Mouse (Mus musculus): ENCODE results near the gene Noct. TPM values are rescaled to one million over a fixed set of nuclear protein-coding genes. Genes with fewer than 3 reads are reported as not detected.

The Noct gene
- polyA plus RNA-seq, 1 experiment from 2014 or later: 7.4 TPM

GRCm38 (mm10) chr3:51225226-51225750 lies 1.0 kb downstream of the Noct start:
- Histone ChIP-seq H3K9me3 (no peaks in the 10 kb centered on the region), H3K9ac (peak overlapping the region; percentile 84), H3K4me3 (replicated peaks) (peak overlapping the region; percentile 92), H3K27ac (peak overlapping the region; percentile 95), H3K4me2 (replicated peaks) (peak overlapping the region; percentile 85), H3K4me1 (replicated peaks) (peaks cover 4% of the 10 kb centered on the region; the same call in 1 of the 2 replicates), H3K36me3 (no peaks in the 10 kb centered on the region), H3K27me3 (replicated peaks) (no peaks in the 10 kb centered on the region)
- peak; percentile 34 for ATAC-seq
- WGBS: under 1% methylated on average over 39 of the region's 39 CpGs

GRCm38 (mm10) chr3:51225979-51226378 lies 1.7 kb downstream of the Noct start:
- ATAC-seq: no peak
- H3K4me1 ChIP-seq (replicated peaks): peaks cover 4% of the 10 kb centered on the region; the same call in 1 of the 2 replicates
- no peak overlapping the region for H3K27ac ChIP-seq
- 92% methylated on average over 10 of the region's 10 CpGs for WGBS
- no peaks in the 10 kb centered on the region for H3K27me3 ChIP-seq (replicated peaks)
- peak overlapping the region; percentile 85 for H3K4me2 ChIP-seq (replicated peaks)
- no peak overlapping the region for H3K4me3 ChIP-seq (replicated peaks)
- no peaks in the 10 kb centered on the region for H3K36me3 ChIP-seq
- H3K9ac ChIP-seq: no peak overlapping the region
- H3K9me3 ChIP-seq: no peaks in the 10 kb centered on the region

- H3K9me3 ChIP-seq: no peaks in the 10 kb centered on the region
- H3K9ac ChIP-seq: no peak overlapping the region
- H3K27ac ChIP-seq: no peak overlapping the region
- no peaks in the 10 kb centered on the region for H3K27me3 ChIP-seq (replicated peaks)
- H3K4me2 ChIP-seq (replicated peaks): peak overlapping the region; percentile 85; the same call in 1 of the 2 replicates
- H3K4me1 ChIP-seq (replicated peaks): peaks cover 7% of the 10 kb centered on the region; the same call in 1 of the 2 replicates
- no peak overlapping the region for H3K4me3 ChIP-seq (replicated peaks)
- no peak for ATAC-seq
- H3K36me3 ChIP-seq: no peaks in the 10 kb centered on the region
- WGBS: 82% methylated on average over 3 of the region's 3 CpGs
These were observed 2.4 kb downstream of the Noct start for GRCm38 (mm10) chr3:51226601-51227000.

DNA sequence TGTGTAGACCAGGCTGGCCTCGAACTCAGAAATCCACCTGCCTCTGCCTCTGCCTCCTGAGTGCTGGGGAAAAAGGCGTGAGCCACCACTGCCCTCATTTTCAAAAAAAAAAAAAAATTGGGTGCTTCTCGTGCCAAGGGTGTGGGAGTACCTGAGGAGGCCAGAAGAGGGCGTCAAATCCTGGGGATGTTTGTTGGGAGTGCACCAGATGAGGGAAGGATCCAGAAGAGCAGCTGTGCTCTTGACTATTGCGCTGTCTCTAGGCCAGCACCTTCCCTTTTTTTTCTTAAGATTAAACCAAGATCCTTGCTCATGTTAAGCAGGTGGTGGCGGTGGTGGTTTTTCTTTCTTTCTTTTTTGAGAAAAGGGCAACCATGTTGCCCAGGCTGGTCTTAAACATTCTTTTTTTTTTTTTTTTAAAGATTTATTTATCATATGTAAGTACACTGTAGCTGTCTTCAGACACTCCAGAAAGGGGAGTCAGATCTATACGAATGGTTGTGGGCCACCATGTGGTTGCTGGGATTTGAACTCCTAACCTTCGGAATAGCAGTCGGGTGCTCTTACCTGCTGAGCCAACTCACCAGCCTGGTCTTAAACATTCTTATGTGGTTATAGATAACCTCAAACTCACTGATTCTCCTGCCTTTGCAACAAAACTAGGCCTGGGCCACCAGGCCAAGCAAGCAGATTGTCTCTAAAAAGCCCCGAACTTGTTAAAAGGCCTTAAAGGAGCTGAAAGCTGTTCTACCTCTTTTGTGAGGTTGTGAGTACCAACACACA lies 4.0 kb downstream of the Noct start:
- 76% methylated on average over 10 of the region's 10 CpGs for WGBS
- H3K4me3 ChIP-seq (replicated peaks): no peak overlapping the region
- H3K9ac ChIP-seq: no peak overlapping the region
- ATAC-seq: no peak
- no peak overlapping the region for H3K4me2 ChIP-seq (replicated peaks)
- H3K27ac ChIP-seq: no peak overlapping the region
- H3K27me3 ChIP-seq (replicated peaks): no peaks in the 10 kb centered on the region
- no peaks in the 10 kb centered on the region for H3K36me3 ChIP-seq
- H3K4me1 ChIP-seq (replicated peaks): peaks cover 10% of the 10 kb centered on the region; the same call in 1 of the 2 replicates
- H3K9me3 ChIP-seq: no peaks in the 10 kb centered on the region

GRCm38 (mm10) chr3:51228821-51229205 lies 4.6 kb downstream of the Noct start:
- no peaks in the 10 kb centered on the region for H3K36me3 ChIP-seq
- no peak overlapping the region for H3K4me2 ChIP-seq (replicated peaks)
- H3K27me3 ChIP-seq (replicated peaks): no peaks in the 10 kb centered on the region
- no peak overlapping the region for H3K4me3 ChIP-seq (replicated peaks)
- no peak overlapping the region for H3K9ac ChIP-seq
- H3K27ac ChIP-seq: no peak overlapping the region
- no peak for ATAC-seq
- H3K9me3 ChIP-seq: no peaks in the 10 kb centered on the region
- peaks cover 15% of the 10 kb centered on the region; the same call in 1 of the 2 replicates for H3K4me1 ChIP-seq (replicated peaks)
- 82% methylated on average over 9 of the region's 9 CpGs for WGBS

DNA sequence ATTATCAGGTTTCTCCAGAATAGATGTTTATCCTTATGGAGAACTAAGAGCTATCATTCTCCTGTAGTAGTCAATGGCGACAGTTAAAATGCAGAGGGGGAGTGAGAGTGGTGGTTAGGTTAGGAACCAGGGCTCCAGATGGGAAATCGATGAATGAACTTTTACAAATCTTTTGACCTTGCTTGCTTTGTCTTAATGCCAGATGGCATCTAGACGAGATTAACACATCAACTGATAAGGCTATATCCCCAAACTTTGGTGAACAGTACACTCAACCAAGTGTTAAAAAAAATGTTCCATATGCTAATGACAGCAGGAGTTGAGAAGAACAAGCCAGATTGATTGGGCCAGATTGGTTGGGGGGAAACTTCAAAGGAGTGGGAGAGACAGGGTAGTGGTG lies 5.0 kb downstream of the Noct start:
- no peak overlapping the region for H3K4me3 ChIP-seq (replicated peaks)
- ATAC-seq: no peak
- H3K4me2 ChIP-seq (replicated peaks): no peak overlapping the region
- H3K36me3 ChIP-seq: no peaks in the 10 kb centered on the region
- no peaks in the 10 kb centered on the region for H3K27me3 ChIP-seq (replicated peaks)
- 78% methylated on average over 3 of the region's 3 CpGs for WGBS
- H3K9ac ChIP-seq: no peak overlapping the region
- no peak overlapping the region for H3K27ac ChIP-seq
- no peaks in the 10 kb centered on the region for H3K9me3 ChIP-seq
- peaks cover 15% of the 10 kb centered on the region; the same call in 1 of the 2 replicates for H3K4me1 ChIP-seq (replicated peaks)

DNA sequence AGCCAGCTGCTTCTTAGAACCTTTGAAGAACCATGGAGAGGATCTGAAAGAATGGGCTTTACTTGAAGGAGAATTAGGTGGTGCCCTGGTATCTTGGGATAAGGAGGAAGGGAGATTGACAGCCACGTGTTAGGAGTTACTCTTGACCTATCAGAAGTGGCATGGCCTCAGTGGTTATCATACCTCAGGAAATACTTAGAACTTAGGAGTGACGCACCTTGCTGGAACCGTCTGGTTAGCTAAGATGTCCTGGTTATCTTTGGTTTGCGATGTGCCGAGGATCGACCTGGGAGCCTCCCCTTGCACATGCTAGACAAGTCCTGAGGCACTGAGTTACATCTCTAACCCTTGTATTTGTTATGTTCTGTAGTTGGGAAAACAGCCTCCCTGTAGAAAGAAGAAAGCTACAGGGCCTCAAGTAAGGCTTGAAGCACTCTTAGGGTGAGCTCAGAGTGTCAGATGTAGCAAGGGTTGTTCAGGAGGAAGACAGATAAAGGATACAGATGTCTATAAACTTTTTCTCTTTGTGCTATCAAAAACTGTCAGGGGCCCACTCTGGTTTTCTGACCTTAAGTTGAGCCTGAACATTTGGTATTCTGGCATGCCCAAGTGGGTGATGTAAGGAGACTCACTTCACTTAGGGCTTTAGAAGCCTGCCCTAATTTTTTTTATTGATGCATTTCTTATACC lies 6.0 kb downstream of the Noct start:
- 84% methylated on average over 6 of the region's 6 CpGs for WGBS
- no peak overlapping the region for H3K4me2 ChIP-seq (replicated peaks)
- H3K4me1 ChIP-seq (replicated peaks): peaks cover 15% of the 10 kb centered on the region; the same call in 1 of the 2 replicates
- no peak for ATAC-seq
- H3K9ac ChIP-seq: no peak overlapping the region
- no peaks in the 10 kb centered on the region for H3K9me3 ChIP-seq
- H3K36me3 ChIP-seq: no peaks in the 10 kb centered on the region
- H3K27ac ChIP-seq: no peak overlapping the region
- no peak overlapping the region for H3K4me3 ChIP-seq (replicated peaks)
- no peaks in the 10 kb centered on the region for H3K27me3 ChIP-seq (replicated peaks)

DNA sequence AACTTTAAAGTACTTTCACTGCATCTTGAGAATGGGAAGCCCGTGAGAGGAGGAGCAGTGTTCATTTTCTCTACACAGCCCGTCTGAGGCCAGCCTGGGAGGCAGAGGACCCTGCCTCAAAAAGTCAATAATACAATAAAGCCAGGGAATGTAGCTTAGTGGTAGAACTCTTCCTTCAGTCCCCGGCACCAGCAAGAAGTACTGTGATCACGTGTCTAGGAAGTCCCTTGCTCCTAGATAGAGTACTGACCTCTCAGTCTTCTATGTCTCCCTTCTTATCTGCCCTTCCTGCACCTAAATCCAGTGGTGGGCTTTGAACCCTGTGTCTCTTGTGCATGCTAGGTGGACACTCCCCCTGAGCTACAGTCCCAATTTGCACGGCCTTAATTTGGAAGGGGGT lies 6.6 kb downstream of the Noct start:
- WGBS: 62% methylated on average over 5 of the region's 5 CpGs

DNA sequence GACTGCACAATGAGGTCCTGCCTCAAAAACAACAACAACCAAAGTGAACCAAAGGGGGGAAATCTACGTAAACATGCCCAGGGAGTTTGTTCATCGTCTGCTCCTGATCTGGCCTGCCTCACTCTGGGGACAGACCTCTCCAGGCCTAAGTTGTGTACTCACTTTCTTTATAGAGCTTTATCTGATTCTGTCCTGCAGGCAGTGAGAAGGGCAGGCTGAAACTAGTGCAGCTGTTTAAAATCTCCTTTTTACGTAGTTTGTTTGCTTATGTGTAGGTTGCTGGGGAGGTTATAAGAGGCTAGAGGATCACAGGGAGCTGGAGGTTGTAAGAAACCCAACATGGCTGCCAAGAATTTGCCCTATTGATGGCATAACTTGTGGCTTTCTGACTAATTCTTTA lies 7.3 kb downstream of the Noct start:
- H3K9ac ChIP-seq: no peak overlapping the region
- H3K9me3 ChIP-seq: no peaks in the 10 kb centered on the region
- H3K4me1 ChIP-seq (replicated peaks): peaks cover 12% of the 10 kb centered on the region; the same call in 1 of the 2 replicates
- no peaks in the 10 kb centered on the region for H3K27me3 ChIP-seq (replicated peaks)
- no peak overlapping the region for H3K4me2 ChIP-seq (replicated peaks)
- WGBS: 50% methylated on average over 3 of the region's 3 CpGs
- H3K4me3 ChIP-seq (replicated peaks): no peak overlapping the region
- H3K27ac ChIP-seq: no peak overlapping the region
- ATAC-seq: no peak
- no peaks in the 10 kb centered on the region for H3K36me3 ChIP-seq

More for the DNA sequence above, 6.6 kb downstream of the Noct start:
- Histone ChIP-seq H3K4me2 (replicated peaks) (no peak overlapping the region), H3K9me3 (no peaks in the 10 kb centered on the region), H3K27me3 (replicated peaks) (no peaks in the 10 kb centered on the region), H3K4me1 (replicated peaks) (peaks cover 15% of the 10 kb centered on the region; the same call in 1 of the 2 replicates), H3K27ac (no peak overlapping the region), H3K4me3 (replicated peaks) (no peak overlapping the region), H3K9ac (no peak overlapping the region), H3K36me3 (no peaks in the 10 kb centered on the region)
- ATAC-seq: no peak

DNA sequence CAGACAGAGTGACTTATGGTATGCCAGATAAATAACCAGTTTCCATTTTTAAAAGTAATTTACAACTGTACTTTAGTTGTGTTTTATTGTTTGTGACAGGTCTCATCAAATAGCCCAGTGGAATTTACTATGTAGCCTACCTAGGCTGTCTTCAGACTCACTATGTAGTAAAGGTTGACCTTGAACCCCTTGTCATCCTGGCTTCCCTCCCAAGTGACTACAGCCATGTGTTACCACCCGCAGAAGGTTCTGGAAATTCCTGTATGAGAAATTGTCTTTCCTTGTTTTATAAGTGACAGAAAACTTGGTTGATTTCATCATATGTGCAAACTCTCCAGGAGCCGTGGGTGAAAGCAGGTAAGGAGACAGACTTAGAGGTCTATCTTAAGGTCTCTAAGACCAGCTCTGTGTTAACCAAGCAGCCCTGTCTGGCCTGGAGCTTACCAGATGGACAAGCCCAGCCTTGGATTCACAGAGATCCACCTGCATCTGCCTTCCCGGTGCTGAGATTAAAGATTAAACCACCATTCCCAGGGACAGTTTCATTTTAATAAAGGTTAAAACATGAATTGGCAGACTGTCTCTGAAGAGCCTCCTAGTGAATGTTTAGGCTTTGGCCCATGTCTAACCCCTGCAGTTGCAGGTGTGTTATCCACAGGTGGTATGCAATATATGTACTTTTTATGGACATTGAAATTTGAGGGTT lies 8.1 kb downstream of the Noct start:
- no peaks in the 10 kb centered on the region for H3K36me3 ChIP-seq
- ATAC-seq: no peak
- no peak overlapping the region for H3K4me3 ChIP-seq (replicated peaks)
- H3K27ac ChIP-seq: no peak overlapping the region
- peaks cover 11% of the 10 kb centered on the region; the same call in 1 of the 2 replicates for H3K4me1 ChIP-seq (replicated peaks)
- WGBS: 84% methylated on average over 3 of the region's 3 CpGs
- H3K4me2 ChIP-seq (replicated peaks): no peak overlapping the region
- no peak overlapping the region for H3K9ac ChIP-seq
- H3K9me3 ChIP-seq: no peaks in the 10 kb centered on the region
- no peaks in the 10 kb centered on the region for H3K27me3 ChIP-seq (replicated peaks)

DNA sequence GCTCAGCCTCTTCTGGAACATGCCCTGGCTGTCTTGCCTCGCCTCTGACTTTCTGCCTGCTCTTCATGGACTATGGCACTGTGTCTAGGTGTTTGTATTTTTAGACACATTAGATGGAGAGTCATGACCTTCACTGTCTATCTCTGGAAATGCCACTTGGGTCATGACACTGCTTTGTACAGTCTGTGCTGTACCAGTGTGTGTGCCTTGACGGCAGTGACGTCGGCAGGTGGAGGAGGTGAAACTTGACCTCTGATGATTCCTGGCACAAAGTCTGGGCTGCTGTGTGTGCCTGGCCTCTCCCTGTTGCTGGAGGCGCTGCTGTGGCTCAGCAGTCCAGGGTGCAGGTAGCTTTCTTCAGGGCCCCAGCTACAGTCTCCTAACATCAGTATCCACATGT lies 9.2 kb downstream of the Noct start:
- H3K36me3 ChIP-seq: no peaks in the 10 kb centered on the region
- H3K9ac ChIP-seq: no peak overlapping the region
- H3K9me3 ChIP-seq: no peaks in the 10 kb centered on the region
- peaks cover 11% of the 10 kb centered on the region; the same call in 1 of the 2 replicates for H3K4me1 ChIP-seq (replicated peaks)
- WGBS: 40% methylated on average over 5 of the region's 5 CpGs
- H3K4me3 ChIP-seq (replicated peaks): no peak overlapping the region
- H3K27me3 ChIP-seq (replicated peaks): no peaks in the 10 kb centered on the region
- H3K27ac ChIP-seq: peak overlapping the region; percentile 51; the same call in 1 of the 2 replicates
- no peak overlapping the region for H3K4me2 ChIP-seq (replicated peaks)
- peak; percentile 81 for ATAC-seq
